Comparison of ENCODE assay signal across 30 mouse cellular contexts in genomic region chr6:83617581-83618335, GRCm38 (mm10). TPM values are rescaled to one million over a fixed set of nuclear protein-coding genes. Genes with fewer than 3 reads are reported as not detected.
"Had no signal": no experiment of that assay in that cellular context is flagged by ENCODE, and none has a peak within 500 bp of the region (broad histone marks: within the 10 kb centered on the region; RNA-seq: fewer than 3 reads in every experiment).

No protein-coding gene starts in this region.

- H3K27me3 ChIP-seq: limb, embryonic 13.5 days; liver, embryonic 15.5 days had no signal

- H3K4me3 ChIP-seq: limb, embryonic 13.5 days; liver, embryonic 12.5 days; liver, embryonic 15.5 days had no signal

- DNase-seq: kidney, adult 2 months; kidney, postnatal 25 days; layer of hippocampus, postnatal 36 days; left cerebral cortex, postnatal 4 days; liver; lung, embryonic 14.5 days; midbrain, embryonic 14.5 days; thymus, adult 18-20 months; thymus, postnatal 36 days had no signal

- H3K4me1 ChIP-seq: liver, embryonic 12.5 days; liver, embryonic 15.5 days had no signal

- H3K36me3 ChIP-seq: limb, embryonic 13.5 days; liver, embryonic 12.5 days; liver, embryonic 15.5 days had no signal

- ATAC-seq: intestine, postnatal 0 days; liver, embryonic 12.5 days had no signal

- H3K4me2 ChIP-seq: limb, embryonic 13.5 days; liver, embryonic 12.5 days; liver, embryonic 15.5 days; lung, embryonic 14.5 days; midbrain, embryonic 11.5 days had no signal

- H3K9me3 ChIP-seq: limb, embryonic 13.5 days; liver, embryonic 12.5 days; liver, embryonic 15.5 days had no signal

- H3K27ac ChIP-seq: kidney, postnatal 0 days; limb, embryonic 13.5 days; liver, embryonic 12.5 days; liver, embryonic 15.5 days had no signal

- H3K9ac ChIP-seq: limb, embryonic 13.5 days; liver, embryonic 12.5 days; liver, embryonic 15.5 days; lung, embryonic 14.5 days had no signal

RNA-seq across cellular contexts. Expression of gene Clec4f, which starts 38.2 kb away (rescaled TPM):
- total RNA-seq: layer of hippocampus, adult 8-10 months; layer of hippocampus, postnatal 10 days; layer of hippocampus, postnatal 36 days; left cerebral cortex, adult 8-10 months; left cerebral cortex, postnatal 14 days; megakaryocyte-erythroid progenitor cell, adult 5-6 weeks; midbrain, postnatal 0 days had no signal
- polyA plus RNA-seq: intestine, embryonic 14.5 days; kidney, adult 2 months; kidney, embryonic 14.5 days; kidney, postnatal 0 days; large intestine, adult 2 months; limb, embryonic 13.5 days; lung, embryonic 14.5 days; midbrain, embryonic 11.5 days; neural tube, embryonic 11.5 days; small intestine, adult 2 months; spleen, adult 2 months; urinary bladder, adult 2 months had no signal

RNA-seq across cellular contexts. Expression of gene Cd207, which starts 59.9 kb away (rescaled TPM):
- total RNA-seq: layer of hippocampus, adult 8-10 months; layer of hippocampus, postnatal 10 days; layer of hippocampus, postnatal 36 days; left cerebral cortex, postnatal 14 days; left cerebral cortex, postnatal 4 days; megakaryocyte-erythroid progenitor cell, adult 5-6 weeks had no signal
- polyA plus RNA-seq: intestine, embryonic 14.5 days; intestine, postnatal 0 days; kidney, embryonic 14.5 days; kidney, postnatal 0 days; large intestine, adult 2 months; limb, embryonic 13.5 days; lung, embryonic 14.5 days; midbrain, embryonic 11.5 days; midbrain, embryonic 14.5 days; midbrain, postnatal 0 days; neural tube, embryonic 11.5 days; neural tube, embryonic 14.5 days; small intestine, adult 2 months; testis, adult 2 months; urinary bladder, adult 2 months had no signal
